Mouse (Mus musculus): Measurements from ENCODE around the gene Gm21258. TPM values are rescaled to one million over a fixed set of nuclear protein-coding genes. Genes with fewer than 3 reads are reported as not detected.
"Not testable (repeated sequence)": the region's sequence is repeated elsewhere in the genome, so short reads cannot be mapped to it uniquely, and the experiment has no call there.

The Gm21258 gene
- polyA plus RNA-seq (2015; fragmentation: Nextera tagmentation; extraction: Ambion mirVana) = not detected in 2 replicates

DNA sequence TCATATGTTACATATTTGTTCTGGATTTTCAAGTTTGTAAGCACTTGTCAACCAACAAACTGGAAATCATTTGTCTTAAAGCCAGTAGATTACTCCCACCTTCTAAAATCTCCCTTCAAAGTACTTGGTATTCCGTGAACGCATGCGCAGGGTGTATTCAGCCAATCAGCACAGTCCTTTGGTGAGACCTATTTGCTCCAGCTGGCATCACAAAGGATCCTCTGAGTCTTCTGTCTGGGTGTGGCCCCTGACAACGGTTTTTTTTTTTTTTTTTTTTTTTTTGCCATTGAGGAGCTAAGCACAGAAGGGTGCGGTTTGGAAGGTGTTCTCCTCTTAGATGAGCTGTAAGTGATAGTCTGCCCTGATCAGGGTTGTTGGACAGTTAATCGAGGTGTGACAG, at the start of gene Gm21258:
Gm21258 (plus strand) TSS at position 301 of the 400 bp plus-strand sequence.
- not testable (repeated sequence) for H3K4me2 ChIP-seq; H3K27me3 ChIP-seq; ATAC-seq (ENCODE audit: low FRiP score, low read depth); H3K9me3 ChIP-seq; H3K9ac ChIP-seq; H3K36me3 ChIP-seq; H3K4me3 ChIP-seq; H3K4me1 ChIP-seq (replicated peaks); H3K27ac ChIP-seq (replicated peaks)
- WGBS = no CpG with 5 or more reads among the region's 6 CpGs

Measured in hindbrain, embryonic 15.5 days (tissue).